Mouse (Mus musculus) G1E-ER4 (cell line): Measurements from ENCODE around the gene Plk3. TPM values are rescaled to one million over a fixed set of nuclear protein-coding genes. Genes with fewer than 3 reads are reported as not detected.

ENCODE experiments used
- GATA1 ChIP-seq: IDR thresholded peaks from one replicate; pipeline ENCODE4 v1.8.0; 2012; ENCODE audit warnings: low read length, inconsistent platforms
- polyA plus RNA-seq: library from polyadenylated mRNA; stranded (reverse); fragments of >175 nt; gene quantifications from 2 replicates; pipeline ENCODE4 v1.2.3, GENCODE M21; 2012

The Plk3 gene
- polyA plus RNA-seq, 1 experiment, result 6.5 TPM

DNA sequence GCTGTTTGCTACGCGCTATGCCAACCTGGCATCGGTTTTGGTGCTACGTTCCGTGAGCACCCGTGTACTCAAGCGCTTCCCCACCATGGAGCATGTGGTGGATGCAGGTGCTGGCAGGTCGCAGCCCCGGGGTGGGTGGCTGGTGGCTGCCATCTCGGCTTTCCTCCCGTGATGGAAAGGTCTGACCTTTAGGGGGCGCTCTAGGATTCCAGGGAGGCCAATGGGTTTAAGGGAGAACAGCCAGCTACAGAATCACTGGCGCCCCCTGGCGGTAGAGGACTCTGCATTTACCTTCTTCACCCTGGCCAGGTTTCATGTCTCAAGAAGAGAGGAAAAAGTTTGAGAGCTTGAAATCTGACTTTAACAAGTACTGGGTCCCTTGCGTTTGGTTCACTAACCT lies 12.4 kb upstream of the Plk3 start:
- TF ChIP-seq GATA1, result no peak

DNA sequence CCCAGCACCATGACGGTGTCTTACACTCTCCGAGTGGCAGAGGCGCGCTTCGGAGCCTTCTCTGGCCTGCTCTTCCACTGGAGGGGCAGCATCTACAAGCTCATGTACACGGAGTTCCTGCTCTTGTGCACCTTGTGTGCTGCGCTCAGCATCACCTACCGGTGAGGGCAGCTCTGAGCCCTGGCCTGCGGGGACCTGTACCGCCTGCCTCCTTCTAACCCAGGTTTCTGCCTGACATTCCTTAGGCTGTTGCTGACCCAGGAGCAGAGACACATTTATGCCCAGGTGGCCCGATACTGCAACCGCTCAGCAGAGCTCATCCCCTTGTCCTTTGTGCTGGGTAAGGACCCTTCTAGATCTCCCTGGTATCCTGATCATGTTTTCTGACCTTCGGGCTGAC lies 11.5 kb upstream of the Plk3 start:
- no peak for TF ChIP-seq GATA1

- no peak for TF ChIP-seq GATA1
Measured at GRCm38 (mm10) chr4:117143023-117143422, 9.3 kb upstream of the Plk3 start.

- no peak for TF ChIP-seq GATA1
Measured at GRCm38 (mm10) chr4:117140613-117141012, 6.8 kb upstream of the Plk3 start.

- TF ChIP-seq GATA1, result no peak
Measured at GRCm38 (mm10) chr4:117139217-117139612, 5.5 kb upstream of the Plk3 start.

DNA sequence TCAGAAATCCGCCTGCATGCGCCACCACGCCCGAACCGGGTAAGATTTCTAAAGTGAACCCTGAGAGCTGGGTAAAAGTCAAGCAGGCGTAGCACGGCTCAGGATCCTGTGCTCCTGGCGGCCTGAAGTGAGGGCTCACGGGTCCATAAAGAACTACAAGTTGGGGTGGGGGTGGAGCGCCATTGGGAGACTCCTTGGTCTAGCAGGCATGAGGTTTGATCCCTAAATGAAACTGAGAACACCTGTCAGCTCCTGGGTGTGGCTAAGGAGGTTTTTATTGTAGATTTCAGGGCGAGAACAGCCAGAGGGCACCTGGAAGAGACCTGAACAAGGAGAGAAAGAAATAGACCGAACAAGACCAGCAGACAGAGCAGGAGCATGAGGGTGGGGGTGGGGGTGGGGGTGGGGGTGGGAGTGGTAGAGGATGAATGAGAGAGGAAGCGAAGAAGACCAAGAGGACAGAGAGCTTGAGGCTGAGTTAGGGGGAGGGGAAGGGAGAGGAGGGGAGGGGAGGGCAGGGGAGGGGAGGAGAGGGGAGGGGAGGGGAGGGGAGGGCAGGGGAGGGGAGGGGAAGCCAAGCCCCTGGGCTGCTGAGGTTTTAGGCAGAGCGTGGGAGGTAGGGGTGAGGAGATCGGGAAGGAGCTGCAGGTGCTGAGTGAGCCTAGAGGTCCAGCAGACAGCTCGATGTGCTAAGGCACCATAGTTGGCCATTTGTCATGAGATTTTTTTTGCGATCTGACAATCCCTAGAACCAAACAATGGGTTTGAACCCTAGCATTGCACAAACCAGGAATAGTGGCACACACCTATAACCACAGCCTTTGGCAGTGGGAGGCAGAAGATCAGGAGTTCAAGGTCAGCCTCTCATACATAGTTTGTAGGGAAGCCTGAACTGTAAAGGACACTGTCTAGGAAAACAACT lies 4.8 kb upstream of the Plk3 start:
- TF ChIP-seq GATA1, result no peak

- TF ChIP-seq GATA1, result no peak
Measured at GRCm38 (mm10) chr4:117136034-117136433, 2.3 kb upstream of the Plk3 start.

DNA sequence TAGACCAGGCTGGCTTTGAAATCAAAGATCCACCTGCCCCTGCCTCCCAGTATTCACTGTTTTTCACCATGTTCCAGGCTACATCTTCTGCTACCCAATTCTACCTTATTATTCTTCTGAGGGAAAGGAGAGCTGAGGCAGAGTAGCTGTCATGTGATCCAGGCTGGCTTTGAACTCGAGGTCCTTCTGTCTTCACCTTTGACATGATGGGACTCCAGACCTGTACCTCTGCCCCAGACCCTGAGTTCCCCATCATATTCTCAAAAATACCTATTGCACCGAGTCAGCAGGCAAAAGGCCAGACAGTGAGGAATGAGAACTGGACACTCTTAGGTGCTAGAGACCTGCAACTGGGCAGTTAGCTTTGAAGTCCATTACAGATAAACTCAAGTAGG lies 835 bp upstream of the Plk3 start:
- TF ChIP-seq GATA1, result no peak

DNA sequence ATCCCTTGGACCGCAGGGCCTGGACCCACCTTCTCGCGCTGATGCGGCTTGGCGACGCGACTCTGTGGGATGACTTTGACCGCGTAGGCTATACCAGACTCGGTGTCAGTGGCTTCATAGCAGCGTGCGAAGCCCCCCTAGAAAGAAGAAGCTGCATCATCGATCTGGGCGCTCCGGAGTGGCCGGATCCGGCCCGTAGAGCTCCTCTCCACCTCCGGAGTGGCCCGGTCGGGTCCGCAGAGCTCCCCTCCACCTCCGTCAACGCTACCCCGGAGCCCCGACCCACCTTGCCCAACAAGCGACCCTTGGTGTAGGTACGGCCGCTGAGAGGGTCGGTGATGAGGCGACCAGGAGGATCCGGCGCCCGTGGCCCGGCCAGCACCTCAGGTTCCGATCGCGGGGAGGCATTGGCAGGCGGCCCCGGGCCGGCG lies 382 bp downstream of the Plk3 start:
- no peak for TF ChIP-seq GATA1

DNA sequence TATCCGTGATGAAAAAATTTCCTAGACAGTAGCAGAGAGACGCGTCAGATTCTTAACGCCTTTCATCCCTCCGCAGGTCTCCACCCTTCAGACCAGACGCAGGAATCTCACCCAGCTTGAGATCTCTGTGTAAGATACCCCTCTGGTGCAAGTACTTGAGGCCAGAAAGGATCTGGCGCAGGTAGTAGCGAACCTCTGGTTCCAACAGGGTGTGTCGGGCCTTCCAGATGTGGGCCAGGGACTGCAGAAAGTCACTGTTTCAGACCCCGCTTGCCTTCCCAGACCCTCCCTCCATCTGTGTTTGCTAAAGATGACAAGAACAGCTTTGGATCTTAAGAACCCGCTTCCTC lies 994 bp downstream of the Plk3 start:
- no peak for TF ChIP-seq GATA1

DNA sequence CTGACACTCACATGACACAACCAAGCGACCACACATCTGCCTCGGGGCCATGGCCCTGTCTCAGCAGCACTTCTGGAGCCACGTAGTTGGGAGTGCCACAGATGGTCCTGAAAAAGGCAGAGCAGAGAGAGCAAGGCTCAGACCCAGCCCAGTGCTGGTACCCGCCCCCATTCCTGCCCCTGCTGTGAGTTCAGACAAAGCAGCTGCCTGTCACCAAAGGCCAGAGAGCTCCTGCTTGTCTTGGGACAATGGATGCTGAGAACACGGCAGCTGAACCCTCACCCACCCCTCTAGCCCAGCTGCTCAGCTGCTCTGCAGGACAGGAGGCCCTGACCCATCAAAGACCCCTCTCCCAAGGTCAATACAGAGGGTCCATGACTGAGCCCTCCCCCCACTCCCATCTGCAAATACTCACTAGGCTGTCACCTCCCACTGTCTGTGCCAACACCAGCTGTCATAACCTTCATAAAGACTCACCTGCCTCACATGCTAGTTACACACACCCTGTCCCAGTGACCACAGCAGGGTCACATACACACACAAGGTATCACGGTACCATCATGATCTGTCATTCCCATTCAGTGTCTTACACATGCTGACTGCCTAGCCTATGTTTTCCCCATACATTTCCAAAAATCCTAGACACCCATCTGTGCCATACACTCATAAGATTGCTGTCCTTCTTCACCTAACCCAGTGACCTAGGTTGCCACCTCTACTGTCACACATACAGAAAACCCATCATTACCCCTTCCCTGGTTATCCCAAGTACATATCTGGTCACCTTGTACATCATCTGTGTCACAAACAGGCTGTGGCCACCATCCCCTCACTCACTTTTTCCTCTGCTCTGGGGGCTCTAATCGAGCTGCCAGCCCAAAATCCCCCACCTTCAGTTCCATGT lies 1.6 kb downstream of the Plk3 start:
- TF ChIP-seq GATA1, result no peak

- no peak for TF ChIP-seq GATA1
Measured at GRCm38 (mm10) chr4:117131198-117131597, 2.6 kb downstream of the Plk3 start.

- TF ChIP-seq GATA1, result no peak
Measured at GRCm38 (mm10) chr4:117130790-117131189, 3.0 kb downstream of the Plk3 start.

GRCm38 (mm10) chr4:117127991-117128686 lies 5.6 kb downstream of the Plk3 start:
- TF ChIP-seq GATA1, result no peak

DNA sequence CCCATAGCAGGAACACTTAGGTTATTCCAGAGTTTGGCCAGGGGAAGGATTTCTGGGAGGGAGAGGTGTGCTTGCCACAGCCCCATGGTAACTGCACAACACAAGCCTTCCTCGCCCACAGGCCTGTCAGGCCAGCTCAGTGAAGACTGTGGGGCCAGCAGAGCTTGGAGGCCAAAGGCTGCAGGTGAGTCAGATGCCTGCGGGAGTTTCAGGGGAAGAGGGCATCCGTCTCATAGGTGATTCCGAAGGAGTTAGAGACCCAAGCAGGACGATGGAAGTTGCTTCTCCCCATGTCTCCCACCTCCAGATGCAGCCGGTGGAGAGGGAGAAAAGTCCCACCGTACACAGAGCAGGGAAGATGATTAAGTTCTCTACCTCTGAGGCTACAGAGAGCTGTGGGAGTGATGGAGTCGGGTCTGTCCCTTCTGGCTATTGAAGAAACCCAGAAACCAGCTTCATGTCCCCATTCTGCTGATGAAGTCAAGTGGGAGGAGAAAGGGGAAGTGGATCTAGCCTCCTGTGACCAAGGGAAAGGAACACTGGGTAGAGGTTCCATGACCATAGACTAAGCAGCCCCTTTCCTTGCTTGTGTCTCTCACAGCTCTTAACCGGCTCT lies 7.0 kb downstream of the Plk3 start, which contains the start of gene Tctex1d4:
Gene Tctex1d4 (plus strand): TSS at position 120 of the 616 bp plus-strand sequence.
- no peak for TF ChIP-seq GATA1
